Mouse (Mus musculus): ENCODE results near the gene Lmntd1. TPM values are rescaled to one million over a fixed set of nuclear protein-coding genes. Genes with fewer than 3 reads are reported as not detected.

Lmntd1 gene
- polyA plus RNA-seq, 1 experiment = 0.38 TPM

- WGBS = 94% methylated on average over 5 of the region's 5 CpGs
- no peak for TF ChIP-seq POLR2A (IDR thresholded peaks at IDR 0.05; ENCODE audit: control insufficient read depth, extremely low read depth, insufficient read depth, low read length, poor library complexity)
- no peak for TF ChIP-seq CTCF (IDR thresholded peaks at IDR 0.05; ENCODE audit: borderline replicate concordance, control insufficient read depth, extremely low read depth, insufficient read depth, low read length, poor library complexity)
- Histone ChIP-seq H3K27ac (ENCODE audit: control insufficient read depth, insufficient read depth, low read length) (no peak overlapping the region), H3K4me3 (ENCODE audit: control insufficient read depth, insufficient read depth, low read length) (no peak overlapping the region), H3K4me1 (replicated peaks; ENCODE audit: control insufficient read depth, insufficient read depth, low read length) (no peaks in the 10 kb centered on the region), H3K27me3 (ENCODE audit: control insufficient read depth, insufficient read depth, low read length) (no peaks in the 10 kb centered on the region), H3K36me3 (ENCODE audit: control insufficient read depth, insufficient read depth, low read length) (no peaks in the 10 kb centered on the region)
- DNase-seq = no peak
Measured at GRCm38 (mm10) chr6:145653626-145654025, 39.5 kb upstream of the Lmntd1 start.

GRCm38 (mm10) chr6:145652986-145653385 is 38.9 kb upstream of the Lmntd1 start:
- no peaks in the 10 kb centered on the region for H3K4me1 ChIP-seq (replicated peaks; ENCODE audit: control insufficient read depth, insufficient read depth, low read length)
- no peak overlapping the region for H3K4me3 ChIP-seq (ENCODE audit: control insufficient read depth, insufficient read depth, low read length)
- no peak for TF ChIP-seq POLR2A (IDR thresholded peaks at IDR 0.05; ENCODE audit: control insufficient read depth, extremely low read depth, insufficient read depth, low read length, poor library complexity)
- TF ChIP-seq CTCF (IDR thresholded peaks at IDR 0.05; ENCODE audit: borderline replicate concordance, control insufficient read depth, extremely low read depth, insufficient read depth, low read length, poor library complexity) = no peak

GRCm38 (mm10) chr6:145651976-145652375 is 37.9 kb upstream of the Lmntd1 start:
- no peak for TF ChIP-seq CTCF (IDR thresholded peaks at IDR 0.05; ENCODE audit: borderline replicate concordance, control insufficient read depth, extremely low read depth, insufficient read depth, low read length, poor library complexity)
- no peak for TF ChIP-seq POLR2A (IDR thresholded peaks at IDR 0.05; ENCODE audit: control insufficient read depth, extremely low read depth, insufficient read depth, low read length, poor library complexity)
- Histone ChIP-seq H3K36me3 (ENCODE audit: control insufficient read depth, insufficient read depth, low read length) (no peaks in the 10 kb centered on the region), H3K27ac (ENCODE audit: control insufficient read depth, insufficient read depth, low read length) (no peak overlapping the region), H3K4me3 (ENCODE audit: control insufficient read depth, insufficient read depth, low read length) (no peak overlapping the region), H3K27me3 (ENCODE audit: control insufficient read depth, insufficient read depth, low read length) (no peaks in the 10 kb centered on the region), H3K4me1 (replicated peaks; ENCODE audit: control insufficient read depth, insufficient read depth, low read length) (no peaks in the 10 kb centered on the region)
- 93% methylated on average over 2 of the region's 2 CpGs for WGBS
- no peak for DNase-seq

More at GRCm38 (mm10) chr6:145652986-145653385, 38.9 kb upstream of the Lmntd1 start:
- Histone ChIP-seq H3K27ac (ENCODE audit: control insufficient read depth, insufficient read depth, low read length) (no peak overlapping the region), H3K27me3 (ENCODE audit: control insufficient read depth, insufficient read depth, low read length) (no peaks in the 10 kb centered on the region), H3K36me3 (ENCODE audit: control insufficient read depth, insufficient read depth, low read length) (no peaks in the 10 kb centered on the region)
- DNase-seq = no peak
- 96% methylated on average over 5 of the region's 5 CpGs for WGBS

- Histone ChIP-seq H3K36me3 (ENCODE audit: control insufficient read depth, insufficient read depth, low read length) (no peaks in the 10 kb centered on the region), H3K4me3 (ENCODE audit: control insufficient read depth, insufficient read depth, low read length) (no peak overlapping the region), H3K4me1 (replicated peaks; ENCODE audit: control insufficient read depth, insufficient read depth, low read length) (no peaks in the 10 kb centered on the region), H3K27ac (ENCODE audit: control insufficient read depth, insufficient read depth, low read length) (no peak overlapping the region), H3K27me3 (ENCODE audit: control insufficient read depth, insufficient read depth, low read length) (no peaks in the 10 kb centered on the region)
- 81% methylated on average over 4 of the region's 4 CpGs for WGBS
- DNase-seq = no peak
- TF ChIP-seq CTCF (IDR thresholded peaks at IDR 0.05; ENCODE audit: borderline replicate concordance, control insufficient read depth, extremely low read depth, insufficient read depth, low read length, poor library complexity) (no peak), POLR2A (IDR thresholded peaks at IDR 0.05; ENCODE audit: control insufficient read depth, extremely low read depth, insufficient read depth, low read length, poor library complexity) (no peak)
Measured at GRCm38 (mm10) chr6:145640971-145641506, 26.9 kb upstream of the Lmntd1 start.

GRCm38 (mm10) chr6:145638248-145638647 is 24.1 kb upstream of the Lmntd1 start:
- Histone ChIP-seq H3K36me3 (ENCODE audit: control insufficient read depth, insufficient read depth, low read length) (no peaks in the 10 kb centered on the region), H3K4me1 (replicated peaks; ENCODE audit: control insufficient read depth, insufficient read depth, low read length) (no peaks in the 10 kb centered on the region), H3K27ac (ENCODE audit: control insufficient read depth, insufficient read depth, low read length) (no peak overlapping the region), H3K4me3 (ENCODE audit: control insufficient read depth, insufficient read depth, low read length) (no peak overlapping the region), H3K27me3 (ENCODE audit: control insufficient read depth, insufficient read depth, low read length) (no peaks in the 10 kb centered on the region)
- 83% methylated on average over 6 of the region's 6 CpGs for WGBS
- no peak for TF ChIP-seq CTCF (IDR thresholded peaks at IDR 0.05; ENCODE audit: borderline replicate concordance, control insufficient read depth, extremely low read depth, insufficient read depth, low read length, poor library complexity)
- TF ChIP-seq POLR2A (IDR thresholded peaks at IDR 0.05; ENCODE audit: control insufficient read depth, extremely low read depth, insufficient read depth, low read length, poor library complexity) = no peak
- DNase-seq = no peak

GRCm38 (mm10) chr6:145636682-145637081 is 22.6 kb upstream of the Lmntd1 start:
- no peak overlapping the region for H3K27ac ChIP-seq (ENCODE audit: control insufficient read depth, insufficient read depth, low read length)
- WGBS = 93% methylated on average over 4 of the region's 4 CpGs
- no peaks in the 10 kb centered on the region for H3K4me1 ChIP-seq (replicated peaks; ENCODE audit: control insufficient read depth, insufficient read depth, low read length)
- TF ChIP-seq CTCF (IDR thresholded peaks at IDR 0.05; ENCODE audit: borderline replicate concordance, control insufficient read depth, extremely low read depth, insufficient read depth, low read length, poor library complexity) = no peak
- H3K4me3 ChIP-seq (ENCODE audit: control insufficient read depth, insufficient read depth, low read length) = no peak overlapping the region
- no peaks in the 10 kb centered on the region for H3K36me3 ChIP-seq (ENCODE audit: control insufficient read depth, insufficient read depth, low read length)
- DNase-seq = no peak
- no peaks in the 10 kb centered on the region for H3K27me3 ChIP-seq (ENCODE audit: control insufficient read depth, insufficient read depth, low read length)

- TF ChIP-seq CTCF (IDR thresholded peaks at IDR 0.05; ENCODE audit: borderline replicate concordance, control insufficient read depth, extremely low read depth, insufficient read depth, low read length, poor library complexity) (no peak), POLR2A (IDR thresholded peaks at IDR 0.05; ENCODE audit: control insufficient read depth, extremely low read depth, insufficient read depth, low read length, poor library complexity) (no peak)
- WGBS = 74% methylated on average over 2 of the region's 2 CpGs
Measured at GRCm38 (mm10) chr6:145634454-145634853, 20.3 kb upstream of the Lmntd1 start.

More at GRCm38 (mm10) chr6:145634454-145634853, 20.3 kb upstream of the Lmntd1 start:
- Histone ChIP-seq H3K4me3 (ENCODE audit: control insufficient read depth, insufficient read depth, low read length) (no peak overlapping the region), H3K36me3 (ENCODE audit: control insufficient read depth, insufficient read depth, low read length) (no peaks in the 10 kb centered on the region), H3K4me1 (replicated peaks; ENCODE audit: control insufficient read depth, insufficient read depth, low read length) (no peaks in the 10 kb centered on the region), H3K27ac (ENCODE audit: control insufficient read depth, insufficient read depth, low read length) (no peak overlapping the region), H3K27me3 (ENCODE audit: control insufficient read depth, insufficient read depth, low read length) (no peaks in the 10 kb centered on the region)
- no peak for DNase-seq
